Mouse (Mus musculus) heart, adult 2 months (tissue): ENCODE data around the gene Zdhhc6.

Experiments
- CTCF ChIP-seq: fragments of 200-600 bp; IDR thresholded peaks from 2 replicates; pipeline ENCODE4 v1.8.1; 2022; ENCODE audit warnings: antibody characterized with exemption, mild to moderate bottlenecking, moderate library complexity
- POLR2A ChIP-seq: fragments of 200-500 bp; IDR thresholded peaks from 2 replicates; pipeline ENCODE4 v1.6.1; 2011; ENCODE audit warnings: mild to moderate bottlenecking, low read depth, low read length, control low read depth; ENCODE audit not compliant: insufficient read depth

GRCm38 (mm10) chr19:55232136-55232535 is 83.7 kb downstream of the Zdhhc6 start:
- TF ChIP-seq POLR2A: no peak
- TF ChIP-seq CTCF: no peak
